Mouse (Mus musculus): ENCODE results near the gene Slc6a16. TPM values are rescaled to one million over a fixed set of nuclear protein-coding genes. Genes with fewer than 3 reads are reported as not detected.

Slc6a16 gene
- polyA plus RNA-seq, 1 experiment from 2014 or later, result not detected

- Histone ChIP-seq H3K9ac (ENCODE audit: low read depth, low read length) (no peak overlapping the region), H3K27ac (ENCODE audit: low read length) (no peak overlapping the region), H3K36me3 (ENCODE audit: control insufficient read depth, insufficient read depth) (no peaks in the 10 kb centered on the region), H3K4me2 (ENCODE audit: low read depth, low read length) (no peak overlapping the region), H3K4me1 (ENCODE audit: control insufficient read depth, low read depth, low read length) (no peaks in the 10 kb centered on the region), H3K9me3 (replicated peaks; ENCODE audit: control insufficient read depth, low read length) (no peaks in the 10 kb centered on the region), H3K4me3 (ENCODE audit: low read depth, low read length) (no peak overlapping the region), H3K27me3 (ENCODE audit: control insufficient read depth, insufficient read depth, low read depth, low read length) (no peaks in the 10 kb centered on the region)
- 48% methylated on average over 8 of the region's 8 CpGs for WGBS (ENCODE audit: insufficient replicate concordance)
- no peak for ATAC-seq (ENCODE audit: low read depth)
Observed at GRCm38 (mm10) chr7:45312023-45312422, 71.1 kb downstream of the Slc6a16 start.

DNA sequence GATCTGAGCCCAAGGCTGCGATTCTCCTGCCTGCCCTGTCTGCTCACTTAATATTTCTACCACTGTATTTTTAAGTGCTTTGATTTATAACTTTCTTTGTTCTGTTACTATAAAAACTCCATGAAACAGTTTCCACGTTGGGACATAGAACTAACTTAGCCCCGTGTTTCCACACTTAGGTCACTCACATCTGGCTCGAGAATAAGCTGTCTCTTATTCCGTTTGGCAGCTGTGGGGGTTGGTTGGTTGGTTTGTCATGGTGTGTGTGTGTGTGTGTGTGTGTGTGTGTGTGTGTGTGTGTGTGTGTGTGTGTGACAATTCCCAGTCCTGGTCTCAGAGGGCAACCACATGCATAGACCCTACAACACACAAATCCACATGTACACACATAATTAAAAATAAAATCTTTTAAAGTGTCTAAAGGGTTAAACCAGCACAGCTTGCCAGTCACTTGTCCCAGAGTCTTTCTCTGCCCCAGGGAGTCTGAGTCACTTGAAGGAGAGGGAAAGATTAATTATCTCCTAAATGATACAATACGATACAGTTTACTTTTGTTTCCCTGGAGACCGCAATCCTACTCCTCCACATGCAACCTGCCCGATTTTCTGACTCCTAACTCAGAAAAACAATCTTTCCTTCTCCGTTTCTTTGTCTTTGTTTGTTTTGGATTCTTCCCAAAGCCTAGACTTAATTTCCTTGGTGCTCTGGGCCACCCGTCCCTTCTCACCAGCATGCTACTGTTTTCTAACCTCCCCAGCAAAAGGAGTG is 72.0 kb downstream of the Slc6a16 start:
- Histone ChIP-seq H3K27ac (ENCODE audit: low read length) (no peak overlapping the region), H3K9me3 (replicated peaks; ENCODE audit: control insufficient read depth, low read length) (no peaks in the 10 kb centered on the region), H3K36me3 (ENCODE audit: control insufficient read depth, insufficient read depth) (no peaks in the 10 kb centered on the region), H3K27me3 (ENCODE audit: control insufficient read depth, insufficient read depth, low read depth, low read length) (no peaks in the 10 kb centered on the region), H3K4me3 (ENCODE audit: low read depth, low read length) (no peak overlapping the region), H3K4me2 (ENCODE audit: low read depth, low read length) (no peak overlapping the region), H3K9ac (ENCODE audit: low read depth, low read length) (no peak overlapping the region), H3K4me1 (ENCODE audit: control insufficient read depth, low read depth, low read length) (no peaks in the 10 kb centered on the region)
- 47% methylated on average over 10 of the region's 10 CpGs for WGBS (ENCODE audit: insufficient replicate concordance)
- ATAC-seq (ENCODE audit: low read depth), result no peak

- no peak for ATAC-seq (ENCODE audit: low read depth)
- Histone ChIP-seq H3K4me3 (ENCODE audit: low read depth, low read length) (no peak overlapping the region), H3K9ac (ENCODE audit: low read depth, low read length) (no peak overlapping the region), H3K27ac (ENCODE audit: low read length) (no peak overlapping the region), H3K4me1 (ENCODE audit: control insufficient read depth, low read depth, low read length) (no peaks in the 10 kb centered on the region), H3K27me3 (ENCODE audit: control insufficient read depth, insufficient read depth, low read depth, low read length) (no peaks in the 10 kb centered on the region), H3K4me2 (ENCODE audit: low read depth, low read length) (no peak overlapping the region), H3K36me3 (ENCODE audit: control insufficient read depth, insufficient read depth) (no peaks in the 10 kb centered on the region), H3K9me3 (replicated peaks; ENCODE audit: control insufficient read depth, low read length) (no peaks in the 10 kb centered on the region)
- WGBS (ENCODE audit: insufficient replicate concordance), result 43% methylated on average over 9 of the region's 9 CpGs
Observed at GRCm38 (mm10) chr7:45313495-45313894, 72.6 kb downstream of the Slc6a16 start.

DNA sequence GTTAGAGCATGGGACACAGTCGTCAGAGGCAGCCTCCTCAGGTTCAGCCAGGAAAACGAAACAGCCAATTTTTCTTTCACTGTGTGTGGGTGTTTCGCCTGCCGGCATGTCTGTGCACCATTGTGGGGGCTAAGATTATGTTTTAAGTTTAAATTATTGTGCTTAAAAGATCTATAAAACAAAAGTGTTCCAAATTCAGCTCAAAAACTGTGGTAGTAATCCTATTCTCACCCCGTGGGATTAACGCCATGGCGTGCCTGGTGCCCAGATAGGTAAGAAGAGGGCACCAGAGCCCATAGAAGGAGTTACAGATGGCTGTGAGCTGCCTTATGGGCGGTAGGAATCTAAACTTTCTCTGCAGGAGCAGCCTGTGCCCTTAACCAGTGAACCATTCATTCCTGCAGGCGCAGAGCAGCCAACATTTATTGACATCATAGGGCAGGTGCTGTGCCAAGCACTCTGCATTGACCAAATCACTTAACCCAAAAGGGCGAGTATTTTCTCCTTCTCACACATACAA is 74.4 kb downstream of the Slc6a16 start:
- H3K4me2 ChIP-seq (ENCODE audit: low read depth, low read length), result no peak overlapping the region
- no peak overlapping the region for H3K9ac ChIP-seq (ENCODE audit: low read depth, low read length)
- H3K27ac ChIP-seq (ENCODE audit: low read length), result no peak overlapping the region
- no peaks in the 10 kb centered on the region for H3K4me1 ChIP-seq (ENCODE audit: control insufficient read depth, low read depth, low read length)
- H3K9me3 ChIP-seq (replicated peaks; ENCODE audit: control insufficient read depth, low read length), result no peaks in the 10 kb centered on the region
- H3K4me3 ChIP-seq (ENCODE audit: low read depth, low read length), result no peak overlapping the region
- H3K36me3 ChIP-seq (ENCODE audit: control insufficient read depth, insufficient read depth), result no peaks in the 10 kb centered on the region
- ATAC-seq (ENCODE audit: low read depth), result no peak
- WGBS (ENCODE audit: insufficient replicate concordance), result 68% methylated on average over 10 of the region's 10 CpGs
- no peaks in the 10 kb centered on the region for H3K27me3 ChIP-seq (ENCODE audit: control insufficient read depth, insufficient read depth, low read depth, low read length)

DNA sequence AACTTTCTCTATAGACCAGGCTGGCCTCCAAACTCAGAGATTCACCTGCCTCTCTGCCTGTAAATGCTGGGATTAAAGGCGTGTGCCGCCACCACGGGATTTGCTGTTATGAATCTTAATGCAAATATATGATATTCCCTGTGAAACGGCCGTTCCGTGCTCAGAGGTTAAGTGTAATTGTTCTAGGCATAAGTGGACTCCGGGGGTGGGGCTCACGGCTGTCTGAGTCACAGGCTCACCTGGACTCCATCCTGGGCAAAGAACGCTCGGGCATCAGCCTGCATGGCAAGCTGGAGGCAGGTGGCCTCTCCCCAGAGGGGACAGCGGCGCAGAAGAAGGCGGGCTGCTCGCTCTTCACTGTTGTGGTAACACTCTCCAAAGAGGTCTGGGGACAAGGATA is 75.7 kb downstream of the Slc6a16 start:
- Histone ChIP-seq H3K9me3 (replicated peaks; ENCODE audit: control insufficient read depth, low read length) (no peaks in the 10 kb centered on the region), H3K4me3 (ENCODE audit: low read depth, low read length) (no peak overlapping the region), H3K4me2 (ENCODE audit: low read depth, low read length) (no peak overlapping the region), H3K36me3 (ENCODE audit: control insufficient read depth, insufficient read depth) (no peaks in the 10 kb centered on the region), H3K27ac (ENCODE audit: low read length) (no peak overlapping the region), H3K27me3 (ENCODE audit: control insufficient read depth, insufficient read depth, low read depth, low read length) (no peaks in the 10 kb centered on the region), H3K9ac (ENCODE audit: low read depth, low read length) (no peak overlapping the region), H3K4me1 (ENCODE audit: control insufficient read depth, low read depth, low read length) (no peaks in the 10 kb centered on the region)
- WGBS (ENCODE audit: insufficient replicate concordance), result 78% methylated on average over 14 of the region's 14 CpGs
- no peak for ATAC-seq (ENCODE audit: low read depth)

DNA sequence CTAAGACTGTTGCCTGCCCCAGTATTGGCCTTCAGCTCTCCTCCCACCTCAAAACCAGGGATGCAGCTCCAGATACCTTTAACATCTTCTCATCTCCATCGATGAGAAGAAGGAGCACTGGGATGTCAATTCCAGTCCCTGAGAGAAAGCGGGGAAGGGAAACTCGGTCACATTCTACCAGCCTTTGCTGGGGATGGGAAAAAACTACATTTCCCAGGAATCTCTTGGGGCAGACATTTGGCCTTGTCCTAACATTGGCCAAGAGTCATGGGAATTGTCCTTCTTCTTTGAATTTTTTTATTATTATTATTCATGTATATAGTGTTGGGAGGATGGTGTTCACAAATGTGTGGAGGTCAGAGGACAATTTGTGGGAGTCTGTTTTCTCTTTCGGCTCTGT is 81.4 kb downstream of the Slc6a16 start:
- Histone ChIP-seq H3K9me3 (replicated peaks; ENCODE audit: control insufficient read depth, low read length) (no peaks in the 10 kb centered on the region; the same call in 1 of the 2 replicates), H3K36me3 (ENCODE audit: control insufficient read depth, insufficient read depth) (no peaks in the 10 kb centered on the region), H3K27ac (ENCODE audit: low read length) (no peak overlapping the region), H3K4me1 (ENCODE audit: control insufficient read depth, low read depth, low read length) (no peaks in the 10 kb centered on the region), H3K9ac (ENCODE audit: low read depth, low read length) (no peak overlapping the region), H3K4me3 (ENCODE audit: low read depth, low read length) (no peak overlapping the region), H3K27me3 (ENCODE audit: control insufficient read depth, insufficient read depth, low read depth, low read length) (no peaks in the 10 kb centered on the region), H3K4me2 (ENCODE audit: low read depth, low read length) (no peak overlapping the region)
- 81% methylated on average over 4 of the region's 4 CpGs for WGBS (ENCODE audit: insufficient replicate concordance)
- no peak for ATAC-seq (ENCODE audit: low read depth)

Other genes starting within 250 kb of the Slc6a16 start
- gene Irf3, start 243.4 kb upstream of the Slc6a16 start, polyA plus RNA-seq (2015; fragmentation: Nextera tagmentation; extraction: Ambion mirVana), result 39.8 and 43.2 TPM in 2 replicates
- gene Bcl2l12, start 242.4 kb upstream of the Slc6a16 start, polyA plus RNA-seq (2015; fragmentation: Nextera tagmentation; extraction: Ambion mirVana), result 11.0 and 12.2 TPM in 2 replicates
- gene Scaf1, start 224.7 kb upstream of the Slc6a16 start, polyA plus RNA-seq (2015; fragmentation: Nextera tagmentation; extraction: Ambion mirVana), result 9.8 and 9.9 TPM in 2 replicates
- gene Rras, start 223.1 kb upstream of the Slc6a16 start, polyA plus RNA-seq (2015; fragmentation: Nextera tagmentation; extraction: Ambion mirVana), result 20.9 and 23.2 TPM in 2 replicates
- 1.9 and 2.0 TPM in 2 replicates for gene Prr12, start 188.2 kb upstream of the Slc6a16 start, polyA plus RNA-seq (2015; fragmentation: Nextera tagmentation; extraction: Ambion mirVana)
- gene Nosip, start 178.7 kb upstream of the Slc6a16 start, polyA plus RNA-seq (2015; fragmentation: Nextera tagmentation; extraction: Ambion mirVana), result 23.4 and 23.8 TPM in 2 replicates
- gene Prrg2, start 178.4 kb upstream of the Slc6a16 start, polyA plus RNA-seq (2015; fragmentation: Nextera tagmentation; extraction: Ambion mirVana), result 9.7 and 10.5 TPM in 2 replicates
- 20.1 and 22.7 TPM in 2 replicates for gene Rcn3, start 148.9 kb upstream of the Slc6a16 start, polyA plus RNA-seq (2015; fragmentation: Nextera tagmentation; extraction: Ambion mirVana)
- 50.6 and 56.1 TPM in 2 replicates for gene Fcgrt, start 137.2 kb upstream of the Slc6a16 start, polyA plus RNA-seq (2015; fragmentation: Nextera tagmentation; extraction: Ambion mirVana)
- 646 and 744 TPM in 2 replicates for gene Rps11, start 116.6 kb upstream of the Slc6a16 start, polyA plus RNA-seq (2015; fragmentation: Nextera tagmentation; extraction: Ambion mirVana)
- gene Rpl13a, start 112.3 kb upstream of the Slc6a16 start, polyA plus RNA-seq (2015; fragmentation: Nextera tagmentation; extraction: Ambion mirVana), result 558 and 645 TPM in 2 replicates
- gene Gm45713, start 104.9 kb upstream of the Slc6a16 start, polyA plus RNA-seq (2015; fragmentation: Nextera tagmentation; extraction: Ambion mirVana), result 0.12 TPM in 1 of 2 replicates, not detected in the other
- gene Flt3l, start 104.7 kb upstream of the Slc6a16 start, polyA plus RNA-seq (2015; fragmentation: Nextera tagmentation; extraction: Ambion mirVana), result 3.0 and 3.1 TPM in 2 replicates
- gene Pih1d1, start 86.8 kb upstream of the Slc6a16 start, polyA plus RNA-seq (2015; fragmentation: Nextera tagmentation; extraction: Ambion mirVana), result 42.3 and 42.8 TPM in 2 replicates
- gene Aldh16a1, start 86.5 kb upstream of the Slc6a16 start, polyA plus RNA-seq (2015; fragmentation: Nextera tagmentation; extraction: Ambion mirVana), result 30.0 and 30.3 TPM in 2 replicates
- not detected in 2 replicates for gene Slc17a7, start 77.1 kb upstream of the Slc6a16 start, polyA plus RNA-seq (2015; fragmentation: Nextera tagmentation; extraction: Ambion mirVana)
- gene Gfy, start 61.5 kb upstream of the Slc6a16 start, polyA plus RNA-seq (2015; fragmentation: Nextera tagmentation; extraction: Ambion mirVana), result not detected in 2 replicates
- not detected in 2 replicates for gene Pth2, start 60.1 kb upstream of the Slc6a16 start, polyA plus RNA-seq (2015; fragmentation: Nextera tagmentation; extraction: Ambion mirVana)
- 0.05 TPM in 1 of 2 replicates, not detected in the other for gene Ccdc155, start 36.2 kb upstream of the Slc6a16 start, polyA plus RNA-seq (2015; fragmentation: Nextera tagmentation; extraction: Ambion mirVana)
- 1.5 and 2.2 TPM in 2 replicates for gene Dkkl1, start 28.9 kb upstream of the Slc6a16 start, polyA plus RNA-seq (2015; fragmentation: Nextera tagmentation; extraction: Ambion mirVana)
- 5.0 and 6.5 TPM in 2 replicates for gene Tead2, start 25.3 kb upstream of the Slc6a16 start, polyA plus RNA-seq (2015; fragmentation: Nextera tagmentation; extraction: Ambion mirVana)
- gene Cd37, start 2.0 kb upstream of the Slc6a16 start, polyA plus RNA-seq (2015; fragmentation: Nextera tagmentation; extraction: Ambion mirVana), result 16.4 and 19.3 TPM in 2 replicates
- gene Slc6a21, start 36.4 kb downstream of the Slc6a16 start, polyA plus RNA-seq (2015; fragmentation: Nextera tagmentation; extraction: Ambion mirVana), result not detected in 2 replicates
- gene Trpm4, start 92.7 kb downstream of the Slc6a16 start, polyA plus RNA-seq (2015; fragmentation: Nextera tagmentation; extraction: Ambion mirVana), result 0.85 and 1.7 TPM in 2 replicates
- gene Hrc, start 94.2 kb downstream of the Slc6a16 start, polyA plus RNA-seq (2015; fragmentation: Nextera tagmentation; extraction: Ambion mirVana), result 0.39 and 0.60 TPM in 2 replicates
- 0.15 and 0.19 TPM in 2 replicates for gene Ppfia3, start 125.9 kb downstream of the Slc6a16 start, polyA plus RNA-seq (2015; fragmentation: Nextera tagmentation; extraction: Ambion mirVana)
- not detected in 2 replicates for gene Lin7b, start 129.5 kb downstream of the Slc6a16 start, polyA plus RNA-seq (2015; fragmentation: Nextera tagmentation; extraction: Ambion mirVana)
- gene Snrnp70, start 154.7 kb downstream of the Slc6a16 start, polyA plus RNA-seq (2015; fragmentation: Nextera tagmentation; extraction: Ambion mirVana), result 64.2 and 70.1 TPM in 2 replicates
- gene Kcna7, start 164.6 kb downstream of the Slc6a16 start, polyA plus RNA-seq (2015; fragmentation: Nextera tagmentation; extraction: Ambion mirVana), result not detected in 2 replicates
- 0.09 and 0.26 TPM in 2 replicates for gene Ntf5, start 172.6 kb downstream of the Slc6a16 start, polyA plus RNA-seq (2015; fragmentation: Nextera tagmentation; extraction: Ambion mirVana)
- gene Lhb, start 179.7 kb downstream of the Slc6a16 start, polyA plus RNA-seq (2015; fragmentation: Nextera tagmentation; extraction: Ambion mirVana), result not detected in 2 replicates
- gene Gys1, start 193.8 kb downstream of the Slc6a16 start, polyA plus RNA-seq (2015; fragmentation: Nextera tagmentation; extraction: Ambion mirVana), result 7.6 and 8.9 TPM in 2 replicates
- gene Ruvbl2, start 197.0 kb downstream of the Slc6a16 start, polyA plus RNA-seq (2015; fragmentation: Nextera tagmentation; extraction: Ambion mirVana), result 58.8 and 59.4 TPM in 2 replicates
- 6,125 and 6,166 TPM in 2 replicates for gene Ftl1, start 218.8 kb downstream of the Slc6a16 start, polyA plus RNA-seq (2015; fragmentation: Nextera tagmentation; extraction: Ambion mirVana)
- gene Bax, start 225.8 kb downstream of the Slc6a16 start, polyA plus RNA-seq (2015; fragmentation: Nextera tagmentation; extraction: Ambion mirVana), result 63.3 and 63.4 TPM in 2 replicates
- 0.41 and 0.75 TPM in 2 replicates for gene Tulp2, start 240.8 kb downstream of the Slc6a16 start, polyA plus RNA-seq (2015; fragmentation: Nextera tagmentation; extraction: Ambion mirVana)
- not detected in 2 replicates for gene Gm45808, start 245.7 kb downstream of the Slc6a16 start, polyA plus RNA-seq (2015; fragmentation: Nextera tagmentation; extraction: Ambion mirVana)
- 2.5 and 3.3 TPM in 2 replicates for gene Dhdh, start 247.7 kb downstream of the Slc6a16 start, polyA plus RNA-seq (2015; fragmentation: Nextera tagmentation; extraction: Ambion mirVana)

Data from liver, embryonic 16.5 days (tissue).